In genomic region chr6:84008363-84009171, GRCm38 (mm10) we compare ENCODE assay signal across 8 mouse cellular contexts. TPM values are rescaled to one million over a fixed set of nuclear protein-coding genes. Genes with fewer than 3 reads are reported as not detected.
DNase-seq lines count a peak whose midpoint lies in the region; ATAC-seq and TF ChIP-seq lines count a peak whose summit lies in the region.

TSS of gene Dysf (plus strand) at chr6:84008590.

- WGBS in forebrain, embryonic 11.5 days, result under 1% methylated on average over 41 of the region's 41 CpGs
- 1% methylated on average over 41 of the region's 41 CpGs for WGBS in heart, postnatal 0 days
- under 1% methylated on average over 40 of the region's 41 CpGs for WGBS in midbrain, embryonic 11.5 days

- peaks cover 4% of the 10 kb centered on the region; the same call in 1 of the 2 replicates for H3K27me3 ChIP-seq in forebrain, embryonic 11.5 days (ENCODE audit: control insufficient read depth, insufficient read depth, low read length)
- H3K27me3 ChIP-seq in heart, postnatal 0 days (ENCODE audit: control insufficient read depth, insufficient read depth, low read length), result no peaks in the 10 kb centered on the region
- no peaks in the 10 kb centered on the region; the same call in 1 of the 2 replicates for H3K27me3 ChIP-seq in midbrain, embryonic 11.5 days (ENCODE audit: control insufficient read depth, insufficient read depth, low read length)

- 0 out of 2 replicates have a peak, but pooled peaks have one; percentile 27 for ATAC-seq in forebrain, embryonic 11.5 days (replicated peaks; ENCODE audit: low FRiP score)
- peak; percentile 43 for ATAC-seq in heart, postnatal 0 days (ENCODE audit: insufficient read depth, low read depth)
- ATAC-seq in midbrain, embryonic 11.5 days (ENCODE audit: low FRiP score), result peak; percentile 69
- ATAC-seq in cerebellum, adult (ENCODE audit: insufficient number of reproducible peaks, low FRiP score, low TSS enrichment), result no peak

- peak; percentile 64 for DNase-seq in A20 (ENCODE audit: low read depth, low spot score)
- DNase-seq in NIH3T3 (ENCODE audit: low read depth), result peak; percentile 81
- DNase-seq in forebrain, embryonic 11.5 days (ENCODE audit: low spot score), result peak; percentile 67
- peak; percentile 46 for DNase-seq in heart, postnatal 0 days (ENCODE audit: low spot score)
- peak; percentile 64 to 80 for DNase-seq in kidney, postnatal 25 days
- DNase-seq in midbrain, embryonic 11.5 days (ENCODE audit: low spot score, missing footprints), result peak; percentile 93
- peak; percentile 50 for DNase-seq in yolk sac, embryonic 10.5 days (ENCODE audit: low spot score)

- H3K4me2 ChIP-seq in forebrain, embryonic 11.5 days (ENCODE audit: low read depth, low read length, severe bottlenecking), result peak within 1 kb of the TSS; percentile 79
- H3K4me2 ChIP-seq in heart, postnatal 0 days (ENCODE audit: low read depth, low read length), result peak within 1 kb of the TSS; percentile 82
- H3K4me2 ChIP-seq in midbrain, embryonic 11.5 days, result peak within 1 kb of the TSS; percentile 91

- no peak; the same call in 1 of the 2 replicates for TF ChIP-seq CTCF in heart, postnatal 0 days (IDR thresholded peaks at IDR 0.05; ENCODE audit: low read depth)

- H3K4me1 ChIP-seq in forebrain, embryonic 11.5 days (replicated peaks; ENCODE audit: control insufficient read depth, insufficient read depth, low read length), result peaks cover 15% of the 10 kb centered on the region; the same call in 1 of the 2 replicates
- peaks cover 34% of the 10 kb centered on the region; the same call in 1 of the 2 replicates for H3K4me1 ChIP-seq in heart, postnatal 0 days (ENCODE audit: control insufficient read depth, insufficient read depth)
- H3K4me1 ChIP-seq in midbrain, embryonic 11.5 days (ENCODE audit: control insufficient read depth, insufficient read depth, low read length), result peaks cover 20% of the 10 kb centered on the region

- peak within 1 kb of the TSS; percentile 36 for H3K4me3 ChIP-seq in forebrain, embryonic 11.5 days (ENCODE audit: low read depth, low read length)
- H3K4me3 ChIP-seq in heart, postnatal 0 days (ENCODE audit: low read depth, low read length), result peak within 1 kb of the TSS; percentile 54
- H3K4me3 ChIP-seq in midbrain, embryonic 11.5 days (ENCODE audit: low read depth, low read length), result peak within 1 kb of the TSS; percentile 42

- peak within 1 kb of the TSS; percentile 44 for H3K9ac ChIP-seq in forebrain, embryonic 11.5 days (ENCODE audit: low read length)
- H3K9ac ChIP-seq in heart, postnatal 0 days (replicated peaks; ENCODE audit: low read depth, low read length), result peak within 1 kb of the TSS; percentile 54
- peak within 1 kb of the TSS; percentile 21 for H3K9ac ChIP-seq in midbrain, embryonic 11.5 days (ENCODE audit: low read length)

- H3K36me3 ChIP-seq in forebrain, embryonic 11.5 days (ENCODE audit: control insufficient read depth, insufficient read depth, low read length), result no peaks in the 10 kb centered on the region
- H3K36me3 ChIP-seq in heart, postnatal 0 days (replicated peaks; ENCODE audit: control insufficient read depth, insufficient read depth, low read length), result no peaks in the 10 kb centered on the region
- no peaks in the 10 kb centered on the region for H3K36me3 ChIP-seq in midbrain, embryonic 11.5 days (ENCODE audit: control insufficient read depth, insufficient read depth, low read length)

- no peak for TF ChIP-seq EP300 in heart, postnatal 0 days (IDR thresholded peaks at IDR 0.05; ENCODE audit: low read depth)

- no peak within 1 kb of the TSS for H3K27ac ChIP-seq in forebrain, embryonic 11.5 days (ENCODE audit: low read depth, low read length)
- H3K27ac ChIP-seq in heart, postnatal 0 days (ENCODE audit: low read depth), result peak within 1 kb of the TSS; percentile 93
- no peak within 1 kb of the TSS for H3K27ac ChIP-seq in midbrain, embryonic 11.5 days (ENCODE audit: low read depth, low read length)

- H3K9me3 ChIP-seq in forebrain, embryonic 11.5 days (ENCODE audit: control insufficient read depth, low read length), result no peaks in the 10 kb centered on the region
- no peaks in the 10 kb centered on the region for H3K9me3 ChIP-seq in heart, postnatal 0 days (replicated peaks; ENCODE audit: control insufficient read depth, low read length)
- H3K9me3 ChIP-seq in midbrain, embryonic 11.5 days (ENCODE audit: control insufficient read depth, low read length), result no peaks in the 10 kb centered on the region

RNA-seq across cellular contexts. Expression of gene Dysf, which starts in this region (rescaled TPM):
- 3.4 and 4.4 TPM in 2 replicates for polyA plus RNA-seq in forebrain, embryonic 11.5 days (2014; fragmentation: Nextera tagmentation; extraction: Ambion mirVana)
- 20.2 and 21.9 TPM in 2 replicates for total RNA-seq in heart, postnatal 0 days (2014; rRNA removed; ENCODE audit: low replicate concordance)
- polyA plus RNA-seq in heart, postnatal 0 days (2015; fragmentation: Nextera tagmentation; extraction: Ambion mirVana), result 14.1 and 15.0 TPM in 2 replicates
- polyA plus RNA-seq in midbrain, embryonic 11.5 days (2014; fragmentation: Nextera tagmentation; extraction: Ambion mirVana), result 2.0 and 2.4 TPM in 2 replicates
